Comparison of ENCODE assay signal across 20 mouse cellular contexts in genomic region chr9:109114871-109115270, GRCm38 (mm10). TPM values are rescaled to one million over a fixed set of nuclear protein-coding genes. Genes with fewer than 3 reads are reported as not detected.
"Had no signal": no experiment of that assay in that cellular context is flagged by ENCODE, and none has a peak within 500 bp of the region (broad histone marks: within the 10 kb centered on the region; RNA-seq: fewer than 3 reads in every experiment).

No protein-coding gene starts in this region.

- H3K4me2 ChIP-seq: limb, embryonic 15.5 days; liver, embryonic 15.5 days; lung, embryonic 15.5 days; midbrain, embryonic 13.5 days had no signal

- H3K27me3 ChIP-seq: limb, embryonic 15.5 days; liver, embryonic 15.5 days; lung, embryonic 15.5 days; midbrain, embryonic 13.5 days had no signal

- H3K4me3 ChIP-seq: left cerebral cortex, adult 2 months; limb, embryonic 15.5 days; liver, embryonic 15.5 days; lung, embryonic 15.5 days; megakaryocyte, embryonic 14.5 days; midbrain, embryonic 13.5 days had no signal

- H3K4me1 ChIP-seq: limb, embryonic 15.5 days; lung, embryonic 15.5 days; midbrain, embryonic 13.5 days had no signal

- DNase-seq: kidney, adult 2 months; lung, postnatal 14 days; right cerebral cortex, adult 18-20 months; right cerebral cortex, postnatal 25 days; thymus, postnatal 4 days had no signal

- ATAC-seq: intestine, embryonic 16.5 days; midbrain, embryonic 13.5 days had no signal

- H3K9me3 ChIP-seq: limb, embryonic 15.5 days; liver, embryonic 15.5 days; lung, embryonic 15.5 days; megakaryocyte, embryonic 14.5 days; midbrain, embryonic 13.5 days had no signal

- H3K27ac ChIP-seq: kidney, postnatal 0 days; left cerebral cortex, adult 2 months; limb, embryonic 15.5 days; liver, embryonic 15.5 days; lung, embryonic 15.5 days; macrophage; midbrain, embryonic 13.5 days had no signal

- H3K9ac ChIP-seq: limb, embryonic 15.5 days; liver, embryonic 15.5 days; lung, embryonic 15.5 days; midbrain, embryonic 13.5 days had no signal

RNA-seq across cellular contexts. Expression of gene Plxnb1, which starts 19.7 kb away (rescaled TPM):
- polyA plus RNA-seq: macrophage had no signal

RNA-seq across cellular contexts. Expression of gene Fbxw21, which starts 47.0 kb away (rescaled TPM):
- polyA plus RNA-seq: intestine, embryonic 16.5 days; kidney, adult 2 months; kidney, postnatal 0 days; large intestine, adult 2 months; limb, embryonic 11.5 days; limb, embryonic 15.5 days; liver, embryonic 15.5 days; lung, embryonic 15.5 days; macrophage; midbrain, embryonic 13.5 days; midbrain, postnatal 0 days; neural tube, embryonic 14.5 days; small intestine, adult 2 months; stomach, embryonic 16.5 days had no signal
